Mouse (Mus musculus): ENCODE measurements around the gene Cpm. TPM values are rescaled to one million over a fixed set of nuclear protein-coding genes. Genes with fewer than 3 reads are reported as not detected.

Cpm gene
- total RNA-seq, 2 experiments from 2014 or later, result 2.2 to 2.9 TPM

DNA sequence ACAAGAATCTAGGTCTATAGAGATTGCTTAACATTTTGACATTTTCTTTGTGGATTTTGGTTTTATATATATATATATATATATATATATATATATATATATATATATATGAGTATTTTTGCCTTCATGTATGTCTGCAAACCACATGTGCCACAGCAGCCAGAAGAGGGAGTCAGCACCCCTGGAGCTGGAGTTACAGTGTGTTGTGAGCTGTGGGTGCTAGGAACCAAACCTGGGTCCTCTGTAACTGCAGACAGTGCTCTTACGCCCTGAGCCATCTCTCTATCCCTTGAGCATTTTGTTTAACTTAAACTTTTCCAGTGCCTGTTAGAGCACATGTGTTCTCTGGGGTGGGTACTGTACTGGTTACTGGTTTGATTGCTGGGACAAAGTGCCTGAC, 44.6 kb downstream of the Cpm start:
- no peak for TF ChIP-seq CTCF (IDR thresholded peaks at IDR 0.05)
- intact Hi-C loops (cut with DNase I), result no loop called here
- no peak overlapping the region for H3K27ac ChIP-seq
- H3K4me3 ChIP-seq, result no peak overlapping the region
- DNase-seq, result no peak

DNA sequence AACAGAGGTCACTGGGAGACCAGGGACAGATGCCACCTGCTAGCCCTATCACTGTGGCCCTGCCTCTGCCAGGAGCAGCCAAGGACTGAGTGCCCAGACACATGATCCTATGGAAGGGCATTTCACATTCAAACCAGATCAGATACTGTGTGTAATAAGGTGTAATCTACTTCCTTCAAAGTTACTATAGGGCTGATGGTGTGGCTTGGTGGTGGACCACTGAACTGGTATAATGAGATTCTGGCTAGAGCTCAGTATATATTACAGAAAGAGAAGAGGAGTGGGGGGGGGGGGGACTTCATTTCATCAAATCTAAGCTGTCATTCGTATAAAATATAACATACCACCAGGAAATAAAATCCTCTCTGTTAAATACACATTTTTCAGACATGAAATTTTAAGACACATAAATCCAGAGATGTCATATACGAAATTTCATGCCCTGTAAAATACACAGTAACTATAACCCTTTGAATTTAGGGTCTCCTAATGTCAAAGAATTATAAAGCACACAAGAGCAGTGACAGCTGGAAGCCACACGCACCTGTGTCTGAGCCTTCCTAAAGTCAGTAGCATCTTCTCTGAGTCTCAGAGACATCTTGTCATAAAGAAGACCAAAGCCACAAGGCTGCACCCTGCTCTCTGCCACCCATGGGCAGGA, 45.2 kb downstream of the Cpm start:
- Histone ChIP-seq H3K27ac (no peak overlapping the region), H3K4me3 (no peak overlapping the region)
- TF ChIP-seq CTCF (IDR thresholded peaks at IDR 0.05), result no peak
- intact Hi-C loops (cut with DNase I), result no loop called here
- no peak for DNase-seq

DNA sequence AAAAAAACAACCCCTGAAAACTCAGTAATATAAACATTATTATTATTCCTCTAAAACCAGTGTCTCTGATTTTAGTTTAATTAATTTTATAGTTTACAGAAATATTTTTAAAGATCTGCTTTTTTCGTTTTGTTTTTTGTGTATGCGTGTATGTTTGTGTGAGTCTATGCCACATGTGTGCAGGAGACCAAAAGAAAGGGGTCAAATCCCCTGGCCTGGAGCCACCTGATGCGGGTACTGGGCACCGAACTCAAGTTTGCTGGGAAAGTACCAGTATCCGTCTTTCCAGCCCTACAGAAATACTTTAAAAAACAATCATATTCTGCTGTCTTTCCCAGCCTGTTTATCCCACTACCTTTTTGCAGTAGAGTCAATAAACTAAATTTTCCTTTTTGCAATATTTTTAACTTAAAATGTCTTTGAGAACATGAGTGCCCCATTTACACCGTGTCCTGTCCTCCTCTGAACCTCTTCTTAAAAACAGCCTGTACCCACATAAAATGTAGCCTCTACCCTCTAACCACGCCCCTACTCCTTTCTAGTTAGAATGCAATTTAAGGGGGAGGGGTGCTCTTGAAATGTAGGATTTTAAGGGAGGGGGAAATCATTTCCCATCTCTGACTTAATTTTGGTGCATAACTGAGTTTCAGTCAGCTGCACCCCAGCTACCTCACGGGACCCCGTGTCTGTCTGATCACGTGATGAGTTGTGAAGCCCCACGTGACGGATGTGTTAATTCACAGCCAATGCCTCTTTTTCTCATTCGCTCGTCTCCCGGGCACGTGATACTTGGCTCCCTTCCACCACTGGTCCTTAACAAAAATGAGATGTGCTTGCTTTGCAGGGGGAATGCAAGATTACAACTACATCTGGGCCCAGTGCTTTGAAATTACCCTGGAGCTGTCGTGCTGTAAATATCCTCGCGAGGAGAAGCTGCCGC, 46.1 kb downstream of the Cpm start:
- intact Hi-C loops (cut with DNase I), result loop anchor here (1.0 kb wide), 1 partner anchor 160 kb away; no protein-coding TSS in a partner anchor
- Histone ChIP-seq H3K4me3 (peak overlapping the region; percentile 60), H3K27ac (peak overlapping the region; percentile 38; the same call in 1 of the 2 replicates)
- TF ChIP-seq CTCF (IDR thresholded peaks at IDR 0.05), result no peak
- DNase-seq, result peak; percentile 50

GRCm38 (mm10) chr10:117676036-117676643, 46.8 kb downstream of the Cpm start:
- H3K27ac ChIP-seq, result peak overlapping the region; percentile 38; the same call in 1 of the 2 replicates
- DNase-seq, result no peak
- intact Hi-C loops (cut with DNase I), result loop anchor here (1.0 kb wide), 1 partner anchor 161 kb away; no protein-coding TSS in a partner anchor
- peak overlapping the region; percentile 60 for H3K4me3 ChIP-seq
- TF ChIP-seq CTCF (IDR thresholded peaks at IDR 0.05), result no peak

- H3K27ac ChIP-seq, result no peak overlapping the region
- peak overlapping the region; percentile 60 for H3K4me3 ChIP-seq
- peak; percentile 74 for TF ChIP-seq CTCF (IDR thresholded peaks at IDR 0.05)
- intact Hi-C loops (cut with DNase I), result loop anchor here (1.0 kb wide), 2 partner anchors 161 to 221 kb away; no protein-coding TSS in a partner anchor
- no peak for DNase-seq
Observed at GRCm38 (mm10) chr10:117676644-117677313, 47.5 kb downstream of the Cpm start.

DNA sequence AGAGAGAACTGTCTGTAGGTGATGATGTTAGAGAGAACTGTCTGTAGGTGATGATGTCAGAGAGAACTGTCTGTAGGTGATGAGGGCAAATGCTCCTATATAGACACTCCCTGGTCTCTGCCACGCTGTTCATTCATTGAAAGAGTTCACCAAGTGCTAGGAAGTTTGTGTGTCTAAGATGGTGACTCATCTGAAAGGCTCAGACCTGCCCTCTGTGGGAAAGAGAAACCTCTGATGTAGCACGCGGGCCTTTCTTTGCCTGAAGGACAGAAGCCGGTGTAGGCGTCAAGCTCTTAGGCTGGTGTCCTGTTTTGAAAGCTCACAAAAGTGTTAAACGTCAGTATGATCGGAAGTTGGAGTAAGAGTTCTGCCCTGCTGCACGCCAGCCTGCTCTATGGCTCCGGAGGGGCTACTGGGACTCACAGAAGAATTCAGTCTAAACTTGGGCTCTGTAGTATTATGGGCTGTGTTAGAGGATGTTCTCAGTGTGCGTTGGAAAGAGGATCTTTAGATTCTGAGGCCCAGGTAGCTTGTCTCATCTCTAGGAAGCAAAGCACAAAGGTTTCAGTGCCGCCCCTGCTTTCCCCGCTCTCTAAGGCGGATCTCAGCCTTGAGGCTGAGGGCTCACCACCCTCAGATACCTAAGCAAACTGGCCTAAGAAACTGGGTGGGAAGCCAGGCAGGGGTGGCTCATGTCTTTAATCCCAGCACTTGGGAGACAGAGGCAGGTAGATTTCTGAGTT, 48.4 kb downstream of the Cpm start:
- no peak for DNase-seq
- Histone ChIP-seq H3K27ac (no peak overlapping the region), H3K4me3 (no peak overlapping the region)
- no peak for TF ChIP-seq CTCF (IDR thresholded peaks at IDR 0.05)
- intact Hi-C loops (cut with DNase I), result loop anchor here (1.0 kb wide), 1 partner anchor 222 kb away; no protein-coding TSS in a partner anchor

- intact Hi-C loops (cut with DNase I), result no loop called here
- DNase-seq, result no peak
- Histone ChIP-seq H3K4me3 (no peak overlapping the region), H3K27ac (no peak overlapping the region)
- no peak for TF ChIP-seq CTCF (IDR thresholded peaks at IDR 0.05)
Observed at GRCm38 (mm10) chr10:117678357-117678756, 49.1 kb downstream of the Cpm start.

- DNase-seq, result no peak
- TF ChIP-seq CTCF (IDR thresholded peaks at IDR 0.05), result no peak
- intact Hi-C loops (cut with DNase I), result no loop called here
- Histone ChIP-seq H3K27ac (no peak overlapping the region), H3K4me3 (no peak overlapping the region)
Observed at GRCm38 (mm10) chr10:117679029-117679686, 49.9 kb downstream of the Cpm start.

- no peak for DNase-seq
- intact Hi-C loops (cut with DNase I), result no loop called here
- Histone ChIP-seq H3K4me3 (no peak overlapping the region), H3K27ac (no peak overlapping the region)
- TF ChIP-seq CTCF (IDR thresholded peaks at IDR 0.05), result no peak
Observed at GRCm38 (mm10) chr10:117679963-117680473, 50.7 kb downstream of the Cpm start.

DNA sequence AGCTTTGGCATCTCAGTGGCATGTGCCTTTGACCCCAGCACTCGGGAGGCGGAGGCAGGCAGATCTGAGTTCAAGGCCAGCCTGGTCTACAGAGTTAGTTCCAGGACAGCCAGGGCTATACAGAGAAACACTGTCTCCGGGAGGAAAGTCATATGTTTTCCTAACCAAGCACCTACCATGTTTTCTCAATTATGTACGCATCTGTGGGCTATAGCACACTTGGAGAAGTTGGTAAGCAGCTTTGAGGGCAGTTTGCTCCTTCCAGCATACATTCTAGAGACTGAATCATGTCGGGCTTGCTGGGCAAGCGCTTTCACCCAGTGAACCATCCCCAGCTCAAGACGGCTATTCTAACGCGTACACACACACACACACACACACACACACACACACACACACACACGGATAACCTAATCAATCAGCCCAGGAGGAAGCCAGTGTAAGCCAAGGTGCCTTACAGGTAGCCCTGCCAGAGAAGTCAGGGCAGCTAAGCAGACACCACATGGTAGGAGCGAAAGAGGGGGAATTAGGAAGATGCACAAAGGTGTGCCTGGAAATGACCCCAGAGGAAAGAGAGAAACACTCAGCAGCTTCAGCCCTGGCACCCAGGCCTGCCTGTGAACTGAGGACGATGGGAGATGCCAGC, 51.7 kb downstream of the Cpm start:
- no peak overlapping the region for H3K27ac ChIP-seq
- intact Hi-C loops (cut with DNase I), result no loop called here
- no peak overlapping the region for H3K4me3 ChIP-seq
- TF ChIP-seq CTCF (IDR thresholded peaks at IDR 0.05), result no peak
- no peak for DNase-seq

Data from gastrocnemius, adult 2 months (tissue).